Mouse (Mus musculus): Measurements from ENCODE around the gene Ikzf2.

Ikzf2 gene

GRCm38 (mm10) chr1:69507513-69507912 is 179.5 kb downstream of the Ikzf2 start:
- DNase-seq (ENCODE audit: low read depth) = no peak

GRCm38 (mm10) chr1:69506615-69507159 is 180.4 kb downstream of the Ikzf2 start:
- no peak for DNase-seq (ENCODE audit: low read depth)

- DNase-seq (ENCODE audit: low read depth) = no peak
Observed at GRCm38 (mm10) chr1:69506011-69506410, 181.0 kb downstream of the Ikzf2 start.

- DNase-seq (ENCODE audit: low read depth) = no peak
Observed at GRCm38 (mm10) chr1:69500388-69500787, 186.7 kb downstream of the Ikzf2 start.

- no peak for DNase-seq (ENCODE audit: low read depth)
Observed at GRCm38 (mm10) chr1:69499652-69500051, 187.4 kb downstream of the Ikzf2 start.

- DNase-seq (ENCODE audit: low read depth) = no peak
Observed at GRCm38 (mm10) chr1:69498862-69499306, 188.2 kb downstream of the Ikzf2 start.

GRCm38 (mm10) chr1:69496055-69496454 is 191.0 kb downstream of the Ikzf2 start:
- no peak for DNase-seq (ENCODE audit: low read depth)

GRCm38 (mm10) chr1:69493309-69494047 is 193.6 kb downstream of the Ikzf2 start:
- DNase-seq (ENCODE audit: low read depth) = no peak

GRCm38 (mm10) chr1:69492013-69492412 is 195.0 kb downstream of the Ikzf2 start:
- DNase-seq (ENCODE audit: low read depth) = no peak

GRCm38 (mm10) chr1:69489026-69489425 is 198.0 kb downstream of the Ikzf2 start:
- no peak for DNase-seq (ENCODE audit: low read depth)

GRCm38 (mm10) chr1:69488625-69489024 is 198.4 kb downstream of the Ikzf2 start:
- no peak for DNase-seq (ENCODE audit: low read depth)

Measured in c-Kit-positive CD71-positive TER-119-negative erythroid progenitor cells, embryonic 14.5 days (primary cell).